Mouse (Mus musculus) kidney, postnatal 0 days (tissue): ENCODE data around the gene Cryaa. TPM values are rescaled to one million over a fixed set of nuclear protein-coding genes. Genes with fewer than 3 reads are reported as not detected.

Experiments
- ATAC-seq: fragments of 200-750 bp; cut with Nextera tagmentation; replicated peaks from 2 replicates; pipeline ENCODE4 v1.8.0; 2017; ENCODE audit warnings: low read depth, moderate number of reproducible peaks, moderate TSS enrichment, moderate library complexity; ENCODE audit not compliant: low FRiP score
- DNase-seq: peaks from one replicate; pipeline ENCODE4 v3.0.0-alpha.2; 2016; ENCODE audit warnings: low spot score
- H3K27ac ChIP-seq: fragments of 300-500 bp; sonication (generic); 2 replicates; pipeline ENCODE4 v1.5.1; 2014; ENCODE audit warnings: mild to moderate bottlenecking
- H3K27me3 ChIP-seq: fragments of 300-500 bp; sonication (generic); 2 replicates; pipeline ENCODE4 v1.6.1; 2014; ENCODE audit warnings: low read length, mixed read lengths; ENCODE audit not compliant: insufficient read depth
- H3K36me3 ChIP-seq: fragments of 300-500 bp; sonication (generic); 2 replicates; pipeline ENCODE4 v1.6.1; 2014; ENCODE audit warnings: low read length, mixed read lengths; ENCODE audit not compliant: insufficient read depth
- H3K4me1 ChIP-seq: fragments of 300-500 bp; sonication (generic); replicated peaks from 2 replicates; pipeline ENCODE4 v1.6.1; 2014; ENCODE audit warnings: antibody characterized with exemption, low read length, mixed read lengths; ENCODE audit not compliant: insufficient read depth
- H3K4me2 ChIP-seq: fragments of 300-500 bp; sonication (generic); 2 replicates; pipeline ENCODE4 v1.6.1; 2014; ENCODE audit warnings: mild to moderate bottlenecking, low read length, moderate library complexity, mixed read lengths
- H3K4me3 ChIP-seq: fragments of 300-500 bp; sonication (generic); replicated peaks from 2 replicates; pipeline ENCODE4 v1.5.1; 2014; ENCODE audit warnings: low read depth, low read length
- H3K9ac ChIP-seq: fragments of 300-500 bp; sonication (generic); 2 replicates; pipeline ENCODE4 v1.6.1; 2014; ENCODE audit warnings: low read depth, low read length
- H3K9me3 ChIP-seq: fragments of 300-500 bp; sonication (generic); replicated peaks from 2 replicates; pipeline ENCODE4 v1.6.1; 2016; ENCODE audit warnings: low read length, inconsistent platforms, mixed read lengths
- CTCF ChIP-seq: IDR thresholded peaks from 2 replicates; pipeline ENCODE4 v1.5.1; 2016; ENCODE audit warnings: antibody characterized with exemption, low read depth, mild to moderate bottlenecking, moderate library complexity
- WGBS: fragments of 180-500 bp; shearing (Covaris S2); extraction: QIAGEN DNeasy Blood & Tissue Kit; methylation state at CpG from one replicate; pipeline ENCODE4 v1.1.7; 2014; 5-methylcytosine and 5-hydroxymethylcytosine counted together
- polyA plus RNA-seq: library from polyadenylated mRNA; unstranded; fragments of >200 nt; fragmentation: Nextera tagmentation; extraction: Ambion mirVana; gene quantifications from 2 replicates; pipeline ENCODE4 v1.2.1, GENCODE M21; 2015

Gene Cryaa
- polyA plus RNA-seq, 1 experiment from 2014 or later = 0.22 TPM

DNA sequence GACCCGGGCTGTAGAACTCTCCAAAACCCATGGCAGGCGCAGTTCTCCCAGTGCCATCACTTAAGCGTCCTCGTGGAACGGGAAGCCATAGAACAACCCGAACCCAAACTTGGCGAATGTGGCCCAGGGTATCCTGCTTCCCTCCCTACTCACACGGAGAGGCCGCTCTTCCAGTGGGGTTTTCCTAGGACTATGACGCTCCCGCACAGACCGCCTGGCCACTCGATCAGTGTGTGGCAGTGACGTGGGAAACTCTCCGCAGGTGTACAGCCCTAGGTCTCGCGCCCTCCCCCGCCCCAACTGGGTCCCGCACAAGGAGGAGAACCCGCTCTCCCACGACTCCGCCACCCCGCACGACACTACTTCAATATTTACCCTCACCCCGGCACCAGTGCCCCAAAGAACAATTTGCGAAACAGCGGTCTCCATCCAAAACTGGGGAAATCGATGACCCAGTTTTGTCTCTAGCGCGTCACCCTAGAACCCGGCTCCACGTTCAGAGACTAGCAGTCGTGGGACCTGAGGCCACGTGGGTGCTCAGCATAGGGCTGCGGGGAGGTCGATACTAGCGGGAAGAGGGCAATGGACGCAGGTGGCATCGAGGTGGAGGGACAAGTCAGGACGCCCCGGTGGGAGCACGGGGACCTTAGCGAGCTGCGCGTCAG lies 41.2 kb upstream of the Cryaa start:
- Histone ChIP-seq H3K4me1 (no peaks in the 10 kb centered on the region; the same call in 1 of the 2 replicates), H3K9me3 (no peaks in the 10 kb centered on the region), H3K4me3 (peak overlapping the region; percentile 44), H3K36me3 (no peaks in the 10 kb centered on the region), H3K4me2 (peak overlapping the region; percentile 92), H3K27ac (no peak overlapping the region), H3K9ac (peak overlapping the region; percentile 58), H3K27me3 (no peaks in the 10 kb centered on the region)
- ATAC-seq (peak; percentile 20), DNase-seq (no peak)
- no peak for TF ChIP-seq CTCF
- 4% methylated on average over 45 of the region's 45 CpGs for WGBS

GRCm38 (mm10) chr17:31636942-31637811 lies 40.4 kb upstream of the Cryaa start, which contains the start of gene Cbs:
Gene Cbs, minus strand, starts transcription at chr17:31637238.
- peak; percentile 82 for DNase-seq
- Histone ChIP-seq H3K4me2 (peak within 1 kb of the TSS; percentile 92), H3K27me3 (no peaks in the 10 kb centered on the region), H3K9me3 (no peaks in the 10 kb centered on the region), H3K9ac (peak within 1 kb of the TSS; percentile 58), H3K36me3 (no peaks in the 10 kb centered on the region), H3K27ac (no peak within 1 kb of the TSS), H3K4me3 (peak within 1 kb of the TSS; percentile 44), H3K4me1 (no peaks in the 10 kb centered on the region; the same call in 1 of the 2 replicates)
- ATAC-seq = peak; percentile 91
- 2% methylated on average over 59 of the region's 61 CpGs for WGBS
- TF ChIP-seq CTCF = no peak

GRCm38 (mm10) chr17:31637866-31638570 lies 39.6 kb upstream of the Cryaa start:
- Histone ChIP-seq H3K4me1 (no peaks in the 10 kb centered on the region; the same call in 1 of the 2 replicates), H3K27ac (no peak overlapping the region), H3K36me3 (no peaks in the 10 kb centered on the region), H3K27me3 (no peaks in the 10 kb centered on the region), H3K4me2 (no peak overlapping the region), H3K9ac (no peak overlapping the region), H3K9me3 (no peaks in the 10 kb centered on the region), H3K4me3 (no peak overlapping the region)
- ATAC-seq = no peak
- DNase-seq = no peak
- 54% methylated on average over 9 of the region's 9 CpGs for WGBS
- no peak for TF ChIP-seq CTCF

- WGBS = 73% methylated on average over 4 of the region's 4 CpGs
- no peaks in the 10 kb centered on the region for H3K36me3 ChIP-seq
- H3K27me3 ChIP-seq = no peaks in the 10 kb centered on the region
- H3K4me3 ChIP-seq = no peak overlapping the region
- no peak overlapping the region for H3K9ac ChIP-seq
- H3K27ac ChIP-seq = no peak overlapping the region
- no peaks in the 10 kb centered on the region for H3K9me3 ChIP-seq
- ATAC-seq (no peak), DNase-seq (no peak)
- H3K4me2 ChIP-seq = no peak overlapping the region
- no peak for TF ChIP-seq CTCF
- H3K4me1 ChIP-seq = no peaks in the 10 kb centered on the region; the same call in 1 of the 2 replicates
Measured at GRCm38 (mm10) chr17:31639651-31640050, 38.0 kb upstream of the Cryaa start.

DNA sequence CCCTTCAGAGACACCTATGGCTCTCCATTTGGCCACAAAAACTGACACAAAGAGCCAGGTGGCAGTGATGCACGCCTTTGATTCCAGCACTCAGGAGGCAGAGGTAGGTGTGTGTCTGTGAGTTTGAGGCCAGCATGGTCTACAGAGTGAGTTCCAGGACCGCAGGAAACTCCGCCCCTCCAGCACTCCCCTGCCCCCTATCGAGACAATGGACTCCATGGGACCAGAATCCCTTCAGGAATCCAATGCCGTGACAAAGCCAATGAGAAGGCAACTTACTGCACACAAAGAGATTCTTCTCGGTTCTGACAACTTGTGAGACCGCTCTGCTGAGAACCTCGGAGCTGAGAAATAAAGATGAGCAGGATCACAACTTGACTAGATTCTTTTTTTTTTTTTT lies 35.3 kb upstream of the Cryaa start:
- no peak for DNase-seq
- 55% methylated on average over 8 of the region's 8 CpGs for WGBS
- no peaks in the 10 kb centered on the region for H3K27me3 ChIP-seq
- no peak overlapping the region for H3K4me2 ChIP-seq
- peaks cover 8% of the 10 kb centered on the region for H3K36me3 ChIP-seq
- no peaks in the 10 kb centered on the region for H3K9me3 ChIP-seq
- no peak for ATAC-seq
- no peak overlapping the region for H3K4me3 ChIP-seq
- TF ChIP-seq CTCF = no peak
- H3K9ac ChIP-seq = no peak overlapping the region
- H3K4me1 ChIP-seq = no peaks in the 10 kb centered on the region; the same call in 1 of the 2 replicates
- no peak overlapping the region for H3K27ac ChIP-seq

- no peak overlapping the region for H3K9ac ChIP-seq
- H3K4me3 ChIP-seq = no peak overlapping the region
- whole genome bisulfite sequencing = 76% methylated on average over 4 of the region's 4 CpGs
- no peak for TF ChIP-seq CTCF
- DNase-seq = no peak
- no peak overlapping the region for H3K27ac ChIP-seq
- no peaks in the 10 kb centered on the region for H3K27me3 ChIP-seq
- 0 out of 2 replicates have a peak, but pooled peaks have one; percentile 36 for ATAC-seq
- H3K36me3 ChIP-seq = peaks cover 14% of the 10 kb centered on the region
- no peaks in the 10 kb centered on the region for H3K4me1 ChIP-seq
- H3K4me2 ChIP-seq = no peak overlapping the region
- H3K9me3 ChIP-seq = no peaks in the 10 kb centered on the region
Measured at GRCm38 (mm10) chr17:31642913-31643312, 34.7 kb upstream of the Cryaa start.
